Mouse (Mus musculus) lung, embryonic 16.5 days (tissue): Measurements from ENCODE around the gene Lyzl6. TPM values are rescaled to one million over a fixed set of nuclear protein-coding genes. Genes with fewer than 3 reads are reported as not detected.

Source experiments
- ATAC-seq: fragments of 200-750 bp; cut with Nextera tagmentation; 2 replicates; pipeline ENCODE4 v1.8.0; 2017; ENCODE audit warnings: low read depth, mild to moderate bottlenecking, moderate library complexity
- H3K27ac ChIP-seq: fragments of 300-500 bp; sonication (generic); 2 replicates; pipeline ENCODE4 v1.5.1; 2014; ENCODE audit warnings: mild to moderate bottlenecking, control low read depth, low read length
- H3K27me3 ChIP-seq: fragments of 300-500 bp; sonication (generic); 2 replicates; pipeline ENCODE4 v1.6.1; 2014; ENCODE audit warnings: low read depth, low read length, mixed read lengths; ENCODE audit not compliant: control insufficient read depth, insufficient read depth
- H3K36me3 ChIP-seq: fragments of 300-500 bp; sonication (generic); 2 replicates; pipeline ENCODE4 v1.6.1; 2014; ENCODE audit warnings: low read length; ENCODE audit not compliant: control insufficient read depth, insufficient read depth
- H3K4me1 ChIP-seq: fragments of 300-500 bp; sonication (generic); replicated peaks from 2 replicates; pipeline ENCODE4 v1.6.1; 2014; ENCODE audit warnings: low read length, mixed read lengths; ENCODE audit not compliant: control insufficient read depth, insufficient read depth
- H3K4me2 ChIP-seq: fragments of 300-500 bp; sonication (generic); 2 replicates; pipeline ENCODE4 v1.6.1; 2014; ENCODE audit warnings: low read depth, low read length, control low read depth
- H3K4me3 ChIP-seq: fragments of 300-500 bp; sonication (generic); 2 replicates; pipeline ENCODE4 v1.5.1; 2014; ENCODE audit warnings: mild to moderate bottlenecking, low read length, control low read depth
- H3K9ac ChIP-seq: fragments of 300-500 bp; sonication (generic); 2 replicates; pipeline ENCODE4 v1.6.1; 2014; ENCODE audit warnings: low read length, control low read depth
- H3K9me3 ChIP-seq: fragments of 300-500 bp; sonication (generic); 2 replicates; pipeline ENCODE4 v1.6.1; 2016; ENCODE audit warnings: low read length; ENCODE audit not compliant: control insufficient read depth
- WGBS: fragments of 180-500 bp; shearing (Covaris S2); extraction: QIAGEN DNeasy Blood & Tissue Kit; methylation state at CpG from one replicate; pipeline ENCODE4 v1.1.7; 2014; 5-methylcytosine and 5-hydroxymethylcytosine counted together
- polyA plus RNA-seq: library from polyadenylated mRNA; unstranded; fragments of >200 nt; fragmentation: Nextera tagmentation; extraction: Ambion mirVana; gene quantifications from 2 replicates; pipeline ENCODE4 v1.2.1, GENCODE M21; 2015

Gene Lyzl6
- polyA plus RNA-seq, 1 experiment from 2014 or later, result not detected

GRCm38 (mm10) chr11:103627453-103627852, 11.2 kb downstream of the Lyzl6 start:
- Histone ChIP-seq H3K4me2 (no peak overlapping the region), H3K9me3 (no peaks in the 10 kb centered on the region), H3K9ac (no peak overlapping the region), H3K27ac (no peak overlapping the region), H3K4me3 (no peak overlapping the region), H3K36me3 (no peaks in the 10 kb centered on the region), H3K4me1 (no peaks in the 10 kb centered on the region), H3K27me3 (no peaks in the 10 kb centered on the region)
- no peak for ATAC-seq
- 73% methylated on average over 23 of the region's 23 CpGs for WGBS

- Histone ChIP-seq H3K36me3 (no peaks in the 10 kb centered on the region), H3K4me1 (no peaks in the 10 kb centered on the region), H3K27ac (no peak within 1 kb of the TSS), H3K4me3 (no peak within 1 kb of the TSS), H3K9me3 (no peaks in the 10 kb centered on the region), H3K4me2 (no peak within 1 kb of the TSS), H3K27me3 (no peaks in the 10 kb centered on the region), H3K9ac (no peak within 1 kb of the TSS)
- ATAC-seq, result no peak
- WGBS, result 79% methylated on average over 9 of the region's 9 CpGs
Observed at GRCm38 (mm10) chr11:103621040-103621439, 17.6 kb downstream of the Lyzl6 start, which contains the start of gene Gm884. Gene Gm884 (minus strand): TSS chr11:103621140.

- WGBS, result 79% methylated on average over 2 of the region's 2 CpGs
- Histone ChIP-seq H3K36me3 (no peaks in the 10 kb centered on the region), H3K27me3 (no peaks in the 10 kb centered on the region), H3K4me2 (no peak overlapping the region), H3K9me3 (no peaks in the 10 kb centered on the region), H3K4me3 (no peak overlapping the region), H3K27ac (no peak overlapping the region), H3K4me1 (no peaks in the 10 kb centered on the region), H3K9ac (no peak overlapping the region)
- ATAC-seq, result no peak
Observed at GRCm38 (mm10) chr11:103610772-103611171, 27.9 kb downstream of the Lyzl6 start.

GRCm38 (mm10) chr11:103606611-103607010, 32.1 kb downstream of the Lyzl6 start:
- Histone ChIP-seq H3K9ac (no peak overlapping the region), H3K4me1 (no peaks in the 10 kb centered on the region), H3K4me2 (no peak overlapping the region), H3K36me3 (no peaks in the 10 kb centered on the region), H3K9me3 (no peaks in the 10 kb centered on the region), H3K4me3 (no peak overlapping the region), H3K27me3 (no peaks in the 10 kb centered on the region), H3K27ac (no peak overlapping the region)
- WGBS, result 58% methylated on average over 5 of the region's 5 CpGs
- no peak for ATAC-seq

Other genes starting within 250 kb of the Lyzl6 start
- 9.8 and 10.2 TPM in 2 replicates for gene Plekhm1, start 226.2 kb downstream of the Lyzl6 start, polyA plus RNA-seq
- gene Lrrc37a, start 134.3 kb downstream of the Lyzl6 start, polyA plus RNA-seq, result not detected in 2 replicates
- not detected in 2 replicates for gene Gm884, start 17.8 kb downstream of the Lyzl6 start, polyA plus RNA-seq
- not detected in 2 replicates for gene Rprml, start 10.7 kb upstream of the Lyzl6 start, polyA plus RNA-seq
- 75.8 and 79.2 TPM in 2 replicates for gene Gosr2, start 59.0 kb upstream of the Lyzl6 start, polyA plus RNA-seq
- gene Wnt9b, start 110.9 kb upstream of the Lyzl6 start, polyA plus RNA-seq, result 0.10 TPM in 1 of 2 replicates, not detected in the other
- gene Wnt3, start 135.3 kb upstream of the Lyzl6 start, polyA plus RNA-seq, result 0.14 and 0.35 TPM in 2 replicates